Mouse (Mus musculus) liver, adult 2 months (tissue): ENCODE measurements at regions not wholly inside any gene's neighbourhood (a gene's known extent, or its start where the extent isn't known, plus 50 kb on each side); places are given as distances from the start of the nearest gene placed in this dataset.

Experiments
- CTCF ChIP-seq: fragments of 200-500 bp; IDR thresholded peaks from 2 replicates; pipeline ENCODE4 v1.5.1; 2011; ENCODE audit warnings: low read depth, low read length, control low read depth
- POLR2A ChIP-seq: fragments of 200-500 bp; IDR thresholded peaks from 2 replicates; pipeline ENCODE4 v1.6.1; 2011; ENCODE audit warnings: low read length, control low read depth; ENCODE audit not compliant: insufficient read depth; ENCODE audit errors: extremely low read depth

DNA sequence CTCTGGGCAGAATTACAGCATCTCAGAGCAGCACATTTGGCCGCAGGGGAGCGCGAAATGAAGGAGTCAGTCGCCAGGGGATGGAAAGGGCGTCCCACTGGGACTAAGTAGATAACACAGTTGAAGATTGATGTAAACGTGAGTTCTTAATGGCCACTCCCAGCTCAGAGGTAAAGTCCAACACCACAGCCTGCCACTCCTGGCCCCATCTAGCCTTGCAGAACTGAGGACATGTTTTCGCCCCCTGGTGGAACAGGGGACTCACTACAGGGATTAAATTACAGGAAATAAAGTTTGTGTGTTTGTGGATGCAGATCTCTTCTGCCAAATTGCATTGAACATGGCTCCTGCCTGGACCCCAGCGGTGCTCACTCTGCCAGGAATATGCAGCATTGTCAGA is 76.7 kb upstream of the Shisa3 start:
- TF ChIP-seq CTCF (peak; percentile 43), POLR2A (no peak)
